Mouse (Mus musculus): ENCODE measurements around the gene Hes7.
A peak's percentile ranks its signal among the peaks of the same experiment; 100 is the strongest.

The Hes7 gene

DNA sequence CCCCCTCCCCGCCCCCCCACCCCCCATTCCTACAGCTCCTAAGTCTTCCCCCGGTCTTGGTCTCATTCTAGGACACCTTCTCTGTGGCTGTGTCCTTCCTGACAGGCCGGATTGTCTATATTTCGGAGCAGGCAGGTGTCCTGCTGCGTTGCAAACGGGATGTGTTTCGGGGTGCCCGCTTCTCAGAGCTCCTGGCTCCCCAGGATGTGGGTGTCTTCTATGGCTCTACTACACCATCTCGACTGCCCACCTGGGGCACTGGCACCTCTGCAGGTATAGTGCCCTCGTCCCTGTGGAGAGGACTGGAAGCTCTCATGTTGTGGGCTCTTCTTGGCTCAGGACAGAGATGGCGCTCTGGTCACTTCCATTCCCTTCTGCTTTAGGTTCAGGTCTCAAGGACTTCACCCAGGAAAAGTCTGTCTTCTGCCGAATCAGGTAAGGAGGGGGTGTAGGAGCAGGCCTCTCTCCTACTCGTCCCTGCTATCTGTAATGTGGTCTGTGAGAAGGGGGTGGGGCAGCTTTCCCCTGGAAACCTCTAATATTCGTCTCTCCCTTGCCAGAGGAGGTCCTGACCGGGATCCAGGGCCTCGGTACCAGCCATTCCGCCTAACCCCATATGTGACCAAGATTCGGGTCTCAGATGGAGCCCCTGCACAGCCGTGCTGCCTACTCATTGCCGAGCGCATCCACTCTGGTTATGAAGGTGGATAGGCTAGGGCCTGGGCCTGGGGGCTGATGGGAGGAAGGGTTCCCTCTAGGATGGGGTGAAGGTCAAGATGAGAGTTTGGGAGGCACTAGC is 18.4 kb upstream of the Hes7 start:
- no peak for DNase-seq (ENCODE audit: low spot score in 2 of 2)

DNA sequence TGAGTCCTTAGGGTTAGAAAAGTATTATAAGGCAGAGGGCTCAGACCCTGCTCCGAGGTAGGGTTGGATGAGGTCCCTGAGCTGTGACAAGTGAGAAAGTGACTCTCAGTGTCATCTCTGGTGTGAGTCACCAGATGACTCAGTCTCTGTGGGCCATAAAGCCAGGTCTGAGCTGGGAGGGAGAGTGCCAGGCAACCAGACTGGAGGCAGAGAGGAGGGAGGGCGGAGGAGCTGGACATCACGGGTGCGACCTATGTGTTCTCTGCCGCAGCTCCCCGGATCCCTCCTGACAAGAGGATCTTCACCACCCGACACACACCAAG is 17.8 kb upstream of the Hes7 start:
- peak in 1 of 2 experiments; percentile 35 for DNase-seq (ENCODE audit: low spot score in 2 of 2)

DNA sequence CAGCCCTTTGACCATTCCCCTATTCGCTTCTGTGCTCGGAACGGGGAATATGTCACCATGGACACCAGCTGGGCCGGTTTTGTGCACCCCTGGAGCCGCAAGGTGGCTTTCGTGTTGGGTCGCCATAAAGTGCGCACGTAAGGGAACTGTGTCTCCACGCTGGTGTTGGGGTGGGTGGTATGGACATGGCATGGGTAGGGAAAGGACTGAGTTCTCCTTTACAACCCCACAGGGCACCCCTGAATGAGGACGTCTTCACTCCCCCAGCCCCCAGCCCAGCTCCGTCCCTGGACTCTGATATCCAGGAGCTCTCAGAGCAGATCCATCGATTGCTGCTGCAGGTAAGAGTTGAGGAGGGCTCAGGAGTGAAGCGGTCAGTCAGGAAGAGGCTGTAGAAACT is 17.1 kb upstream of the Hes7 start:
- no peak for DNase-seq (ENCODE audit: low spot score in 2 of 2)

DNA sequence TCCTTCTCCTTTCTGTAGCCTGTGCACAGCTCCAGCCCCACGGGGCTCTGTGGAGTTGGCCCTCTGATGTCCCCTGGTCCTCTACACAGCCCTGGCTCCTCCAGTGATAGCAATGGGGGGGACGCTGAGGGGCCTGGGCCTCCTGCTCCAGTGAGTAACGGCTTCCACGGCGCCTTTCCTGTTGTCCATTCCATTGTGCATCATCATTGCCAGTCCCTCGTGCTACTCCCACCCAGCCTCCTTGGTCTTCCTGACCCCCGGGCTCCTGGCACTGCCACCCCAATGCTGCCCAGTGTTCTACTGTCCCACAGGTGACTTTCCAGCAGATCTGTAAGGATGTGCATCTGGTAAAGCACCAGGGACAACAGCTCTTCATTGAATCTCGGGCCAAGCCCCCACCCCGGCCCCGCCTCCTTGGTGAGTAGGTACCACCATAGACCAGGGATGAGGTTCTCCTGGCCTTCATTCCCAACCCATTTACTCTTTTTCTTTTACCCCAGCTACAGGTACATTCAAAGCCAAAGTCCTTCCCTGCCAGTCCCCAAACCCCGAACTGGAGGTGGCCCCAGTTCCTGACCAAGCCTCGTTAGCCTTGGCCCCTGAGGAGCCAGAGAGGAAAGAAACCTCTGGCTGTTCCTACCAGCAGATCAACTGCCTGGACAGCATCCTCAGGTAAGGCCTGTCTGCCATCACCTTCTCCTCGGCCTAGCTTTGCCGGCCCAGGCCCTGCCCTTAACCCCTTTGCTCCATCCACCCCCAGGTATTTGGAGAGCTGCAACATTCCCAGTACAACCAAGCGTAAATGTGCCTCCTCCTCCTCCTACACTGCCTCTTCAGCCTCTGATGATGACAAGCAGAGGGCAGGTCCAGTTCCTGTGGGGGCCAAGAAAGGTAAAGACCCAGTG is 16.4 kb upstream of the Hes7 start:
- DNase-seq (ENCODE audit: low spot score in 2 of 2) = no peak

DNA sequence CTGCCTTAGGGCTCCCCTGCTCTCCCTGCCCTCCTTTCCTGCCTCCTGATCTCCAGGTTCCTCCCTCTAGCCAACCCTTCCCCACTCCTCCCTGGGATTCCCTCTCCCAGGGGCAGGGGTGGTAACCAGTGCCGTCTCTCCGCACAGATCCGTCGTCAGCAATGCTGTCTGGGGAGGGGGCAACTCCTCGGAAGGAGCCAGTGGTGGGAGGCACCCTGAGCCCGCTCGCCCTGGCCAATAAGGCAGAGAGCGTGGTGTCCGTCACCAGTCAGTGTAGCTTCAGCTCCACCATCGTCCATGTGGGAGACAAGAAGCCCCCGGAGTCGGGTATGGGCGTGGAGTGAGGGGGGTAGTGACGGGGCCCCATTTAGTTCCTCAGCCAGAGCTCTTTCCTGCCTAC is 15.7 kb upstream of the Hes7 start:
- DNase-seq (ENCODE audit: low spot score in 2 of 2) = no peak

DNA sequence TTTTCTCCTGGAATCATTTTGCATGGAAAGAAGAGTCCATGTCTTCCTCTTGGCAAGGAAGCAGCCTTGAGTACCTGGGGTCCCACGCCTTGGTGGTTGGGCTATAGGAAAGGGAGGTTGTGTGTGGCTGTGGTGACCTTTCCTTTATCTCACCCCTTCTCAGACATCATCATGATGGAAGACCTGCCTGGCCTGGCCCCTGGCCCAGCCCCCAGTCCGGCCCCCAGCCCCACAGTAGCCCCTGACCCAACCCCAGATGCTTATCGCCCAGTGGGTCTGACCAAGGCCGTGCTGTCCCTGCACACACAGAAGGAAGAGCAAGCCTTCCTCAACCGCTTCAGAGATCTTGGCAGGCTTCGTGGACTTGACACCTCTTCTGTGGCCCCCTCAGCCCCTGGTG is 15.0 kb upstream of the Hes7 start:
- no peak for DNase-seq (ENCODE audit: low spot score in 2 of 2)

DNA sequence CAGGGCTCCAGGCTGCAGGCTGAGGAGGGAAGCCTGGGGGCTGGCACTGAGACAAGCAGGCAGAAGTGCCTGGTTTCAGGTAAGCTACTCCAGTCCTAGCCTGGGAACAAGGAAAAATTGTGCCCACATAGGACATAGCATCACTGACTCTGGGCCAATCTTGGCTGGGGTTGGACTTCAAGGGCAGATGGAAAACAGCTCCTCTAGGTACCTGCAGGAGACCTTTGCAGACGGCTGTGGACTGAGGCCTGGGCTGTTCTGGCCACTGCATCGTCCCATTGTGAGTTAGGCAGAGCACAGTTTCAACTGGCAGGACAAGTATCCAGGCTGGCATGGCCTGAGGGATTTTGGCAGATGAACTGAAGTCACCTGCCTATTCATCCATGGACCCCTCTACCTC is 14.4 kb upstream of the Hes7 start:
- DNase-seq (ENCODE audit: low spot score in 2 of 2) = no peak

DNA sequence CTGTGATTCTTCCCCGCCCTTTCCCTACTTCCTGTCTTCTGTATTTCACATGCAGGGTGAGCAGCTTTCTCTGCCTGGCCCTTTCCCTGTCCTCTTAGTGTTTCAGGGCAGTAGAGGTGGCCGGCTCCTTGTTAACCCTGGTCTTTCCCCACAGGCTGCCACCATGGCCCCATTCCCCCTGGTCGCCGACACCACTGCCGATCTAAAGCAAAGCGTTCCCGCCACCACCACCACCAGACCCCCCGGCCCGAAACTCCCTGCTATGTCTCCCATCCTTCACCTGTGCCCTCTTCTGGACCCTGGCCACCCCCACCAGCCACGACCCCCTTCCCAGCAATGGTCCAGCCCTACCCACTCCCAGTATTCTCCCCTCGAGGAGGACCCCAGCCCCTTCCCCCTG is 13.9 kb upstream of the Hes7 start:
- DNase-seq (ENCODE audit: low spot score in 2 of 2) = no peak

DNA sequence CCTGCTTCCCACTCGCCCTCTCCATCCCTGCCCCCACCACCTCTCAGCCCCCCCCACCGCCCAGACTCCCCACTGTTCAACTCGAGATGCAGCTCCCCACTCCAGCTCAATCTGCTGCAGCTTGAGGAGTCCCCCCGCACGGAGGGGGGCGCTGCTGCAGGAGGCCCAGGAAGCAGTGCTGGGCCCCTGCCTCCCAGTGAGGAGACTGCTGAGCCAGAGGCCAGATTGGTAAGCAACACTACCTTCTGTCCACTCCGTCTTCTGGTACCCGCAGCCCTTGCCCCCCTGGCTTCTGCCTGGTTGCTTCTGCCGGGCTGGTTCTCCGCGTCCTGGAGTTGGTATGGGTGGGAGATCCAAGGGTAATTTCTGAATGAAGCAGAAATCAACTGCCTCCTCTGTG is 13.4 kb upstream of the Hes7 start:
- DNase-seq (ENCODE audit: low spot score in 2 of 2) = no peak

DNA sequence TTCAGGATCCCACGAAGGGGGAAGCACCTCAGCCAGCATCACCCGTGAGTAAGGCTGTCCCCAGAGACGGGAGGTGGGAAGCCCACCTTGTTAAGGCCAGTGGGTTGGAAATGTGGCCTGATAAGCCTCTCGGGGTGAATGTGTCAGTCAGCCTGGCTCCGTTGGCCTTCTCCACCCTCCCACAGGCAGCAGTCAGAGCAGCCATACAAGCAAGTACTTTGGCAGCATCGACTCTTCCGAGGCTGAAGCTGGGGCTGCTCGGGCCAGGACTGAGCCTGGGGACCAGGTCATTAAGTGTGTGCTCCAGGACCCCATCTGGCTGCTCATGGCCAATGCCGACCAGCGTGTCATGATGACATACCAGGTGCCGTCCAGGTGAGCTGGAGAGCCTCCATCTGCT is 12.5 kb upstream of the Hes7 start:
- DNase-seq (ENCODE audit: low spot score in 2 of 2) = no peak

DNA sequence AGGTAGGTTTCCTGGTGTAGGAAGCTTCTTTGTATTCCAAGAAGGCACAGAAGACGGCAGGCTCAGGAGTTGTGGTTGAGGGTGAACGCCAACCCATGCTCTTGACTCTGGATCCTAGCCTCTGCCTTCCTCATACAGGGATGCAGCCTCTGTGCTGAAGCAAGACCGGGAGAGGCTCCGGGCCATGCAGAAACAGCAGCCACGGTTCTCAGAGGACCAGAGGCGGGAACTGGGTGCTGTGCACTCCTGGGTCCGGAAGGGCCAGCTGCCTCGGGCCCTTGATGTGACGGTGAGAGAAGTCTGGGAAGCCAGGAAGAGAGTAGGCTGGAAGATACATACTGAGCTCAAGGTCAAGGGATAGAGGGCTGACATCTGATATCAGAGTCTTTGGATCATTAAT is 12.0 kb upstream of the Hes7 start:
- no peak for DNase-seq (ENCODE audit: low spot score in 2 of 2)

DNA sequence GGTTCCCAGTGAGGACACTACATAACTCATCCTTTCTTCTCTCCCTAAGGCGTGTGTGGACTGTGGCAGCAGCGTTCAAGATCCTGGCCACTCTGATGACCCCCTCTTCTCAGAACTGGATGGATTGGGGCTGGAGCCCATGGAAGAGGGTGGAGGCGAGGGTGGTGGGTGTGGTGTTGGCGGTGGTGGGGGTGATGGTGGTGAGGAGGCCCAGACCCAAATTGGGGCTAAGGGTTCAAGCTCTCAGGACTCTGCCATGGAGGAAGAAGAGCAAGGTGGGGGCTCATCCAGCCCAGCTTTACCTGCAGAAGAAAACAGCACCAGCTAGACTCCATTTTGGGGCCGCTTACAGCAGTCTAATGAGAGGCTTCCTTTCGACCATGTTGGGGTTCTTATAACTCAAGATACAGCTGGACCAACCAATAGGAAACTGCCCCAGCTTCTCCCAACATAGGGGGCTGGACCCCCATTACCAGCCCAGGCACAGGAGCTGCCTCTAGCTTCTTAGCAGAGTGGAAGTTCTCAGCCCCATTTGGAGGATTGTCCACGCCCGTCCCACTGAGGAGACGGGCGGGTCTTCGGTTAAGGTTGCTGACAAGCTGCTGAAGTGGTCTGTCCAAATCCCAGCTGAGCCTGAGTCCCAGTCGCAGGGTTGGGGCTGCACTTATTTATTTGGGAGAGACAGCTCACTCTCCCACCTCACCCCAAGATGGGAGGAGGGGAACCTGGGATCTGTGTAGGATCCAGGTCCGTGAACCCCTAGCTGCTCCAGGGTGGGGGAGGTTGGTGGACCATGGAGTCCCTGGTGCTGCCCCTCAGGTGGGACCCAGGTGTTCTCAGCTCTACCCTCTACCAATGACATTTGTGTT is 10.9 kb upstream of the Hes7 start:
- DNase-seq (ENCODE audit: low spot score in 2 of 2) = no peak

DNA sequence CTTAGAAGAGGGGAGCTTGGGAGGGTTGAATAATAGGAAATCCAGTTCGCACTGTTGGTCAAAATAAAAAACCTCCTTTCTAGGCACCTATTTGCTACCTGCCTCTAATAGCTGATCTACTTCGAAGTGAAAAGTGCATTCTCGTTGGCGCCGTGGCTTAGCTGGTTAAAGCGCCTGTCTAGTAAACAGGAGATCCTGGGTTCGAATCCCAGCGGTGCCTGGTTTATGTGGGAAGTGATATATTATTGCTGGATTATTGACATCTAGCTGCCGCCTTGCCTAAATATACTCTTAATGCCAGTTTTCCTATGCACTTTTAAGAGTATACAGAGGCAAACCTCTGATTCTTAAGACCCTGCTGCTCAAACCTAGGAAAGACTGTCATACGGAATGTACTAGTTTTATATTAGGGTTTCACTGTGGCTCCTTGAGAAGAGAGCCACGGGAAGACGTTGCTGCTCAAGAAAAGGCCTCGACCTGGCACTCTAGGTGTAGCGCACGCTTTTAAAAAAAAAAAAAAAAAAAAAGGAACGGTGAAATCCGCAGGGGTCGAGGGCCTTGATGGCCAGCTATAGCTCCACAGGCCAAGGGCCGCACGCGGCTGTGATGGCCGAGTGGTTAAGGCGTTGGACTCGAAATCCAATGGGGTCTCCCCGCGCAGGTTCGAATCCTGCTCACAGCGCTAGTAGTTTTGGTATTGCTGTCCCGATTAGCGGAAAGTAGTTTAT is 9.7 kb upstream of the Hes7 start:
- peak; percentile 92 for DNase-seq (ENCODE audit: low spot score in 2 of 2)

DNA sequence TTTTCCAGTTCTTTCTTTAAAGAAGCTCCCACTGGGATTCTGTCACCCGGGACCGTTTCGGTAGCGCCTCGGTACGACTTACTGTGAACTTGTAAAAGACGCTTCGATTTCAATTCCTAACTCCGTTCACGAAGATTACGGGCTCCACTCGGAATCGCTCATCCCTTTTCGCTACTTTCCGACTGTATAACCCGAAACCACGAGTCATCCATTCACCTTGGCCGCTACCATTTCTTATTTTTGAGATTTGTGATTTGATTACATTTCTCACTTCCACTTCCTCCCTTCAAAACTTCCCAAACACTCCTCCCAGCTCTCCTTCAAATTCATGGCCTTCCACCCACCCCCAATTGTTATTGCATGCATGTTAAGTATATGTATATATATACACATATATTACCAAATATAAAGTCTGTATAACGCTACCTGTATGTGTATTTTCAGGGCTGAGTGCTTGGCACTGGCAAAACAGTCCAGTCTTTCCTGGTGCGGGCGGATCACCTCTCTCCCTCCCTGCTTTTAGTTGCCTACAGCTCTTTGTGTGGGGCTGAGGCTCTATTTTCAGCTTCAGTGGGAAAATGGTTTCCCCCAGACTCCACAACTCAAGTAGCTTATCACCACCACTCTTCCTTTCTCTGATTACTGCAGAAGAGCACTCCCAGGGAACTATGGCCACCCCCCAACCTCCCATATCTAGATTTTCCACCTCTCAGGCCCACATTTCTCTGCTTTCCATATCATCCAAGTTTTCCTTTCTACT is 9.0 kb upstream of the Hes7 start:
- no peak for DNase-seq (ENCODE audit: low spot score in 2 of 2)

DNA sequence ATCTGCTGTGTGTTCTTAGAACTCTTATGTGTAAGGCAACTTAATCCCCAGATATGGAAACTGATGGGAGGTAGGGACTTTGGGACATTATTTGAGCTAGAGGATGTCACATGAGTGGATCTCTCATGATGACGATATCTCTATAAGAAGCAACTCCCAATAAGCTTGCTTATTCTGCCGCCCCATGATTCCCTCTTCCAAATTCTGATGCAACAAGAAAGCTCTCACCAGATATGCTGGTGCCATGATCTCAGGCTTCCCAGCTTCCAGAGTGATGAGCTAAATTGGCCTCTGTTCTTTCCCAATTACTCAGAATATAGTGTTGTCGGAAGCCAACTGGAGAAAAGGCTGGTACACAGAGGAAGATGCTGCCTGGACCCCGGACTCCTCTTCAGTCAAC is 8.3 kb upstream of the Hes7 start:
- no peak for DNase-seq (ENCODE audit: low spot score in 2 of 2)

DNA sequence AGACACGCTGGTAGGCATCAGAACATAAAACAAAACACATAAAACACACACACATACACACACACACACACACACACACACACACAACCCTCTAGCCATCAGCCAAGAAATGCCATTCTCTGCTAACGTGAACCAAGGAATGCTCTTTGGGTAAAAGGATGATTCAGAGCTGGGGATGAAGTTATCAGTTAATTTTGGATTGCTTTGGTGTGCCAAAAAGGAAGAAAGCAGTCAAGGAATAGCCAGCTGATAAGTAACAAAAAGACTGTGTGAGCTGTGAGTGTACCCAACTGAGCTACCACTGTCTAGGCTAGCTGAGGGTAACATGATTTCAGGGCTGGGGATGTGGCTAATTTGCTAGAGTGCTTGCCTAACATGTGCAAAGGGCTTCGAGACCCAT is 6.2 kb upstream of the Hes7 start:
- DNase-seq (ENCODE audit: low spot score in 2 of 2) = no peak

DNA sequence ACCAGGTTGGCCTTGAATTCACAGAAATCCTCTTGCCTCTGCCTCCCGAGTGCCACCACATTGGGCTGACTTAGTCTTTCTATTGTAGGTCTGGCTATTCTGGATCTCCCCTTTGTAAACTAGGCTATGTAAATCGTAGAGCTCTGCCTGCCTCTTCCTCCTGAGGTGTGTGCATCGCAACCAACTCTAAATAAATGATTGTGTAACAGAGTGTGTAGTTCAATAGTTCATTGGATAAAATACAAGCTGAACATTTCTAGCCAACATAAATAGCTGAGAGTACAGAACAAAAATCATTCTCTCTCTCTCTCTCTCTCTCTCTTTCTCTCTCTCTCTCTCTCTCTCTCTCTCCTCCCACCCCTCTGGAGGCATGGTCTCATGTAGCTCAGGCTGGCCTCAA is 5.6 kb upstream of the Hes7 start:
- DNase-seq (ENCODE audit: low spot score in 2 of 2) = no peak

DNA sequence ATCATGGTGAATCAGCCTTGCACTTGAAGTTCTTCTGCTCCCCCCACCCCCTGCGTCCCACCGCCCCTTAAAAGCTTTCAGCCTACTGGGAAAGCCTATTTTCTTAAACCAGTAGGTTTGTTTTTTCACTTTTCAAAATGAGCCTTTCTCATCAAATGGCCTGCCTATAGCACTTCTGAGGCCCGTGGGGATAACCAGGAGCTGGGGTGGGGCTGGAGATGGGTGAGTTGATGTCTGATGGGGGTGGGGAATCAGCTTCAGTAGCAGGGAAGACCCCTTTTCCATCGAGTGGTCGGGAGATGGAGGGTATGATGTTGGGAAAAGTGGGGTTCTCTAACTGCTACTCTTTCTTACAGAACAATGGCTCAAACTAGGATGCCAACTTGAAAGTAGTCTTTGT is 3.4 kb upstream of the Hes7 start:
- no peak for DNase-seq (ENCODE audit: low spot score in 2 of 2)

DNA sequence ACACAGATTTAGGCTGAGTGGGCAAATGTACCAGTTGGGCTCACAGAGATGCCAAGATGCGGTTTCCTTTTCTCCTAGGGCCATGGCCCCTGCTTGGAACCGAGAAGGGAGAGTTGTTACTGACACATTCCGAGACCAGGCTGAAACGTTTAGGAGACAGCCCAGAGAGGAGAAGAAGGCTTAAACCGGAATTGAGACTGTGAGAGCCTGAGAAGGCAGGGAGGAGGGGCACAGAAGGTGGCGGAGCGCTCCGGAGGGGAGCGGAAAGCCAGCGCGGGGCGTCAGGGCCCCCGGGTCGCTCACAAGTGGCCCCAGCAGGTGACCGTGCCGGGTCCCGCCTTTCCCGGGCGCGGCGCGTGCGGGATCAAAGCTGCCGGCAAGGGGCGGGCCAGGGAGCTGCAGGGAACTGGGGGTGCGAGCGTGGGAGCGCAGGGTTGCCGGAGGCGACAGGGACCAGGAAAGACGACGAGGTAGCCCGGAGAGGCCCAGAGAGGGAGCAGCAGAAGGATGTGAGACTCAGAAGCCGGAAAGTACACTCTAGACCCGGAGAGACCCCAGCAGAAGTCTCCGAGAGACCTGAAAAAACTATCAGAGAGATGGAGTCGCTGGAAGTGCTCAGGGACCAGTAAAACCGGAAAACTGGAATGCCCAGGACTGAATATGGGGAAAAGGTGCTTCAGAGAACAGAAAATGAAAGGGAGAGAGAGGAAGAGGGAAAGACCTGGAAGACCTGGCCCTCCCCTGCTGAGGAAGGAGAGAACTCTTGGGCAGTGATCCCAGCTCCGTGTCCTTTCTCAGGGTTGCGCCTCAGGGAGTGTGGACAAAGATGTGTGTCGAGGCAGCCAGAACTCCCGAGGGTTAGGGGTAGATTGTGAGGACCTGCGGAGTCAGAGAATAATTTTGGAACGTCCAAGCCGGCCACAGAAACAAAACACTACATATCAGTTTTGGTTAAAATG is 2.2 kb upstream of the Hes7 start:
- DNase-seq (ENCODE audit: low spot score in 2 of 2) = peak; percentile 50 to 63

DNA sequence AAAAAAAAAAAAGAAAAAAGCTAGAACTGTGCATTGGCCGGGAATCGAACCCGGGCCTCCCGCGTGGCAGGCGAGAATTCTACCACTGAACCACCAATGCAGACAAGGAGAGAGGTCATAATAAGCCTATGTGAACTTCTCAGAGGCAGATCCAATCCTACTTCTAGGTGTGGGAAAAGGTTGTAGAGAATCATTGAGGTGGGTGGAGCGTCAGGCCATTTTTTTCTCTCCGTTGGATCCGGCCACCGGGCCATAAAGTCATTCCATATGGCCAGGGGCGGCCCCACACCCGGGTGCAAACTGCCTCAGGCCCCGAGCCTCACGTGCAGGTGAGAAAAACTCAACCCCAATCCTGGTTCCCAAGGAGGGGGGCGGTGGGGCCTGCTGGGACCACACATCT is 1.4 kb upstream of the Hes7 start:
- peak; percentile 88 to 97 for DNase-seq (ENCODE audit: low spot score in 2 of 2)
